ENCODE assay signal across 8 mouse cellular contexts in the genomic region with DNA sequence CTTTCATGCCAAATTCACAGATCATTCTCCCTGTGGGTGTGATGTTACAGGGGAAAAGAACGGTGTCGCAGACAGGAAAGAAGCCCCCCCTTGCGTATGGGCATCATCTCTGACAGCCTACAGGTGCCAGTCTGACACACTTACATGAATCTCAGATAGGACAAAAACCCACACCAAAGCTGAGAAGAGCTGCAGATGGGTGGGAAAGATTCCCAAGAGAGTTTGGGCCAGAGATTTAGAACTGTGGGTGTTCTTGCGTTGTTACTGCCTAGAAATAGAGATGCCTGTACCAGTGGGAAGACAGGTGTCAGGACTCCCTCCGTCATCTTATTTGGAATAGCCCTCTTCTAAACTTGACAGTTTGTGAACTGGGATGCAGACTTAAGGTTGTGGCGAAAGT.
"Had no signal": no experiment of that assay in that cellular context is flagged by ENCODE, and none has a peak within 500 bp of the region (broad histone marks: within the 10 kb centered on the region; RNA-seq: fewer than 3 reads in every experiment).

No protein-coding gene starts in this region.

- ATAC-seq: intestine, embryonic 15.5 days; midbrain, embryonic 16.5 days had no signal

- DNase-seq: kidney, adult 18-20 months; kidney, postnatal 10 days; kidney, postnatal 4 days; lung, adult 18-20 months; retina, postnatal 1 day; thymus, postnatal 4 days had no signal
